Mouse (Mus musculus) kidney, embryonic 16.5 days (tissue): ENCODE data around the gene Gm11549. TPM values are rescaled to one million over a fixed set of nuclear protein-coding genes. Genes with fewer than 3 reads are reported as not detected.

Source experiments
- ATAC-seq: fragments of 200-750 bp; cut with Nextera tagmentation; 2 replicates; pipeline ENCODE4 v1.8.0; 2017; ENCODE audit warnings: moderate TSS enrichment; ENCODE audit not compliant: low FRiP score, low TSS enrichment
- H3K27ac ChIP-seq: fragments of 300-500 bp; sonication (generic); 2 replicates; pipeline ENCODE4 v1.5.1; 2014; ENCODE audit warnings: low read length
- H3K27me3 ChIP-seq: fragments of 300-500 bp; sonication (generic); 2 replicates; pipeline ENCODE4 v1.6.1; 2014; ENCODE audit warnings: low read length, control low read depth, mixed read lengths; ENCODE audit not compliant: insufficient read depth
- H3K36me3 ChIP-seq: fragments of 300-500 bp; sonication (generic); 2 replicates; pipeline ENCODE4 v1.6.1; 2014; ENCODE audit warnings: low read length, control low read depth, mixed read lengths; ENCODE audit not compliant: insufficient read depth
- H3K4me1 ChIP-seq: fragments of 300-500 bp; sonication (generic); 2 replicates; pipeline ENCODE4 v1.6.1; 2014; ENCODE audit warnings: low read length, control low read depth, mixed read lengths; ENCODE audit not compliant: insufficient read depth
- H3K4me2 ChIP-seq: fragments of 300-500 bp; sonication (generic); replicated peaks from 2 replicates; pipeline ENCODE4 v1.6.1; 2014; ENCODE audit warnings: low read depth, low read length
- H3K4me3 ChIP-seq: fragments of 300-500 bp; sonication (generic); 2 replicates; pipeline ENCODE4 v1.5.1; 2014; ENCODE audit warnings: mild to moderate bottlenecking, low read length
- H3K9ac ChIP-seq: fragments of 300-500 bp; sonication (generic); replicated peaks from 2 replicates; pipeline ENCODE4 v1.6.1; 2014; ENCODE audit warnings: low read length
- H3K9me3 ChIP-seq: fragments of 300-500 bp; sonication (generic); 2 replicates; pipeline ENCODE4 v1.6.1; 2016; ENCODE audit warnings: low read length, control low read depth
- WGBS: fragments of 180-500 bp; shearing (Covaris S2); extraction: QIAGEN DNeasy Blood & Tissue Kit; methylation state at CpG from one replicate; pipeline ENCODE4 v1.1.7; 2014; 5-methylcytosine and 5-hydroxymethylcytosine counted together
- polyA plus RNA-seq: library from polyadenylated mRNA; unstranded; fragments of >200 nt; fragmentation: Nextera tagmentation; extraction: Ambion mirVana; gene quantifications from 2 replicates; pipeline ENCODE4 v1.2.1, GENCODE M21; 2015

The Gm11549 gene
- polyA plus RNA-seq: not detected in 2 replicates

DNA sequence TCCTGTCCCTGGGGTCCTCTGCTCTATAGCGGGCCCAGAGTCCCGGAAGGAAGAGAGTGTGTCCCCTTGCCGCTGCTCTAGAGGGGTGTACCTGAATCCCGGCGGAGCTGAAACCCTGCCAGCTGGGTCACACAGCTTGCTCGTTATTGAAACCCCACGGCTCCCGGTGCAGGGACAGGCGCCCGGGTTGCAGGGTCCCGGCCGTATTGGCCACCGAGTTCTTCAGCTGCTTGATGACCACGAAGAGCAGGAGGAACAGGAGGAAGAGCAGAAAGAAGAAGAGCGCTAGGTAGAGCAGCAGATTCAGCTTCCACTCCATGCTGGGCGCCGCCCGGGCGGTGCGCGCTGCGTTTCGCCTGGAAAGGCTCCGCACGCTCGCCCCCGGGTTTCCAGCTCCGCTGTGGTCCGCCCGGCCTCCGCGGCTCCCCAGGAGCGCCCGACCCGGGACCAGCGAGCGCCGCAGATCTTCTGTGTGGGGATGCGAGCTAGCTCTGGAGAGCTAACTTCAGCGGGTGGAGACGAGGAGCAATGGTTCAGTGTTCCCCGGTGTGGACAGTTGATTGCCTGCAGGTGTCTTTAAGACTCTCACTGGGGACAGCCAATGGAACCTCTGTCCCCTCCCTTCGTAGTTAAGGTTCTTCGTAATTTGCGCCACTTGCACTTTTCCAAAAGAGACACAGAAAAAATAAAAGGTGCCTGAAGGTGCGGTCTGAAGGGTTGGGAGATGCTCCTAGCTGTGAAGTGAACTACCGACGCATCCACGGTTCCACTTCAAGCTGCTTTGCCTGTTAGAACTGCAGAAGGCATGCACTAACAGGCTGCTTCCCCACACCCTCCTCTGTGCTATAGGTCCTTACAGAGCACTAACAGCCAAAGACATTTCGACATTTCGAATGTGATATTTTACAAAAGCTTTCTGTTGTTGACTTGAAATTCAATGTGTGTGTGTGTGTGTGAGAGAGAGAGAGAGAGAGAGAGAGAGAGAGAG is at the start of gene Gm11549:
TSS of gene Gm11549 (minus strand) at position 741 of the 988 bp plus-strand sequence.
- peaks cover 5% of the 10 kb centered on the region; the same call in 1 of the 2 replicates for H3K4me1 ChIP-seq
- H3K4me3 ChIP-seq: peak within 1 kb of the TSS; percentile 56
- no peaks in the 10 kb centered on the region for H3K9me3 ChIP-seq
- H3K27ac ChIP-seq: no peak within 1 kb of the TSS
- peak within 1 kb of the TSS; percentile 47; the same call in 1 of the 2 replicates for H3K9ac ChIP-seq
- under 1% methylated on average over 51 of the region's 51 CpGs for WGBS
- no peaks in the 10 kb centered on the region for H3K36me3 ChIP-seq
- peak within 1 kb of the TSS; percentile 88 for H3K4me2 ChIP-seq
- ATAC-seq: peak; percentile 59; the same call in 1 of the 2 replicates
- peaks cover 39% of the 10 kb centered on the region for H3K27me3 ChIP-seq

DNA sequence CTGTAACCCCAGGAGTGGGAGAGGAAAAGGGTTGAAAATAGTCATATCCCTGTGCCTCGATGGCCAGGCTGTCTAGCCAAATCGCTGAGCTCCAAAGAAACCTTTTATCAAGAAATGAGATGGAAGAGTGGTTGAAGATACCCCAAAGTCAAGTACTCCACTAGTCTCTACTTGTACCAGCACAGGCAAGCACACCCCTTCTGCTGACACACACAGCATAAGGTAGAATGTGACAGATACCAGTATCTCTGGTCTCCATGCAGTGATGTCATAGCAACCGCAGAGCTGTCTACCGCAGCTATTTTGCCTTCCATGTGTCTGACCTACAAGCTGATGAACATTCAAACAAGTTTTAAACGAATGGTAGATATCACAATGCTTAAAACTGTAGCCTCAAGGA is 48.2 kb upstream of the Gm11549 start:
- Histone ChIP-seq H3K4me2 (peak overlapping the region; percentile 76), H3K36me3 (peaks cover 37% of the 10 kb centered on the region), H3K9ac (peak overlapping the region; percentile 83), H3K27ac (no peak overlapping the region), H3K4me3 (peak overlapping the region; percentile 79), H3K4me1 (peaks cover 19% of the 10 kb centered on the region), H3K27me3 (no peaks in the 10 kb centered on the region), H3K9me3 (no peaks in the 10 kb centered on the region)
- 88% methylated on average over 5 of the region's 5 CpGs for WGBS
- ATAC-seq: no peak

- H3K4me1 ChIP-seq: no peaks in the 10 kb centered on the region
- H3K4me2 ChIP-seq: no peak overlapping the region
- peaks cover 56% of the 10 kb centered on the region for H3K36me3 ChIP-seq
- H3K9me3 ChIP-seq: no peaks in the 10 kb centered on the region
- H3K27ac ChIP-seq: no peak overlapping the region
- 91% methylated on average over 3 of the region's 3 CpGs for WGBS
- H3K4me3 ChIP-seq: no peak overlapping the region
- H3K27me3 ChIP-seq: no peaks in the 10 kb centered on the region
- no peak for ATAC-seq
- H3K9ac ChIP-seq: no peak overlapping the region
Observed at GRCm38 (mm10) chr3:36563666-36564065, 42.1 kb upstream of the Gm11549 start.

- 84% methylated on average over 4 of the region's 4 CpGs for WGBS
- ATAC-seq: no peak
- no peaks in the 10 kb centered on the region for H3K27me3 ChIP-seq
- H3K9me3 ChIP-seq: no peaks in the 10 kb centered on the region
- H3K4me3 ChIP-seq: no peak overlapping the region
- H3K4me2 ChIP-seq: no peak overlapping the region
- H3K9ac ChIP-seq: no peak overlapping the region
- peaks cover 54% of the 10 kb centered on the region for H3K36me3 ChIP-seq
- no peak overlapping the region for H3K27ac ChIP-seq
- H3K4me1 ChIP-seq: no peaks in the 10 kb centered on the region
Observed at GRCm38 (mm10) chr3:36559606-36560005, 38.0 kb upstream of the Gm11549 start.

- Histone ChIP-seq H3K4me2 (no peak overlapping the region), H3K27me3 (no peaks in the 10 kb centered on the region), H3K4me3 (no peak overlapping the region), H3K36me3 (peaks cover 50% of the 10 kb centered on the region), H3K4me1 (peaks cover 5% of the 10 kb centered on the region; the same call in 1 of the 2 replicates), H3K9me3 (no peaks in the 10 kb centered on the region), H3K9ac (no peak overlapping the region), H3K27ac (no peak overlapping the region)
- ATAC-seq: no peak
- WGBS: 81% methylated on average over 1 of the region's 1 CpGs
Observed at GRCm38 (mm10) chr3:36557601-36558000, 36.0 kb upstream of the Gm11549 start.

GRCm38 (mm10) chr3:36552406-36553047 is 30.9 kb upstream of the Gm11549 start, which contains the start of gene Exosc9:
Gene Exosc9 (plus strand): TSS chr3:36552606.
- Histone ChIP-seq H3K36me3 (peaks cover 27% of the 10 kb centered on the region), H3K27me3 (no peaks in the 10 kb centered on the region), H3K4me2 (peak within 1 kb of the TSS; percentile 82), H3K27ac (0 out of 2 replicates have a peak within 1 kb of the TSS, but pooled peaks have one; percentile 25), H3K4me3 (peak within 1 kb of the TSS; percentile 94), H3K9ac (peak within 1 kb of the TSS; percentile 83), H3K4me1 (peaks cover 12% of the 10 kb centered on the region; the same call in 1 of the 2 replicates), H3K9me3 (no peaks in the 10 kb centered on the region)
- WGBS: under 1% methylated on average over 39 of the region's 39 CpGs
- peak; percentile 96 for ATAC-seq

DNA sequence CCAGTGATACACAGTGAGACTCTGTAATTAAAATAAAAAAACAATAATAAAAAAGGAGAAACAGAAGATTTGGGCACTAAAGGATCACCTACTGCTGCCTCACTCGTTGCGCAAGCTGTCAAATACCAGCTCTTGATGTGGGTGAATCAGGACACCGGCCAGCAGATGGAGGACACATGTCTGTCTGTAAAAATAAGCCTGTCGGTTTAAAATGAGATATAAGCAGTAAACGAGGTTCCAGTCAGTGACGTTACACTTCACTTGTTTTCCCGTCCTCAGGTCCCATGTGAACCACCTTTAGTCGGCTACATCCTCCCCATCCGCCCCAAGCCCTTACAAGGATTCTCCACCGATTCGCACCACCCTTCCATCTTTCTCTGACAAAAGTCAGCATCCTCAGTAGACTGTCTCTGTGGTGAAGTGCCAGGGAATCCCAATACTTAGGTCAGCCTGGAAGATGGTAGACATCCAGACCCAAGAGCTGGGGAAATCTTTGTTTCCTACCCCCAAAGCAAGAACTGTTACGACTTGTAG is 30.3 kb upstream of the Gm11549 start:
- WGBS: 15% methylated on average over 12 of the region's 12 CpGs
- Histone ChIP-seq H3K36me3 (peaks cover 22% of the 10 kb centered on the region; the same call in 1 of the 2 replicates), H3K27me3 (no peaks in the 10 kb centered on the region), H3K9me3 (no peaks in the 10 kb centered on the region), H3K4me3 (peak overlapping the region; percentile 94), H3K4me1 (peaks cover 12% of the 10 kb centered on the region; the same call in 1 of the 2 replicates), H3K4me2 (peak overlapping the region; percentile 82), H3K27ac (0 out of 2 replicates have a peak overlapping the region, but pooled peaks have one; percentile 25), H3K9ac (peak overlapping the region; percentile 83)
- ATAC-seq: peak; percentile 64

GRCm38 (mm10) chr3:36551343-36551742 is 29.7 kb upstream of the Gm11549 start:
- H3K36me3 ChIP-seq: peaks cover 22% of the 10 kb centered on the region; the same call in 1 of the 2 replicates
- no peaks in the 10 kb centered on the region for H3K9me3 ChIP-seq
- no peak overlapping the region for H3K27ac ChIP-seq
- peaks cover 12% of the 10 kb centered on the region; the same call in 1 of the 2 replicates for H3K4me1 ChIP-seq
- ATAC-seq: peak; percentile 29; the same call in 1 of the 2 replicates
- 25% methylated on average over 9 of the region's 9 CpGs for WGBS
- H3K4me2 ChIP-seq: peak overlapping the region; percentile 82
- H3K27me3 ChIP-seq: no peaks in the 10 kb centered on the region
- H3K9ac ChIP-seq: peak overlapping the region; percentile 37; the same call in 1 of the 2 replicates
- H3K4me3 ChIP-seq: peak overlapping the region; percentile 94; the same call in 1 of the 2 replicates

GRCm38 (mm10) chr3:36544961-36545360 is 23.3 kb upstream of the Gm11549 start:
- Histone ChIP-seq H3K36me3 (no peaks in the 10 kb centered on the region), H3K9me3 (no peaks in the 10 kb centered on the region), H3K9ac (no peak overlapping the region), H3K27ac (no peak overlapping the region), H3K27me3 (no peaks in the 10 kb centered on the region), H3K4me1 (no peaks in the 10 kb centered on the region), H3K4me3 (no peak overlapping the region), H3K4me2 (no peak overlapping the region)
- ATAC-seq: no peak
- WGBS: 76% methylated on average over 3 of the region's 3 CpGs
